Mouse (Mus musculus) cerebellum, postnatal 14 days (tissue): Measurements from ENCODE around the gene Gm44965.
"Not testable (repeated sequence)": the region's sequence is repeated elsewhere in the genome, so short reads cannot be mapped to it uniquely, and the experiment has no call there.

Experiments
- DNase-seq, 2 experiments: peaks; one replicate each; pipeline ENCODE4 v3.0.0; 2021; ENCODE audit warnings: mixed read lengths in 2 of 2

The Gm44965 gene

GRCm38 (mm10) chr6:48581257-48581656 is 12.5 kb upstream of the Gm44965 start:
- DNase-seq, result no peak

GRCm38 (mm10) chr6:48582037-48582436 is 11.7 kb upstream of the Gm44965 start:
- DNase-seq, result peak; percentile 76

GRCm38 (mm10) chr6:48589194-48589750 is 4.5 kb upstream of the Gm44965 start, which contains the start of gene Gm45021:
Gene Gm45021 (plus strand): TSS chr6:48589610.
- no peak for DNase-seq

- DNase-seq, result no peak
Measured at GRCm38 (mm10) chr6:48591221-48591845, 2.4 kb upstream of the Gm44965 start.

- no peak for DNase-seq
Measured at GRCm38 (mm10) chr6:48591871-48592270, 1.9 kb upstream of the Gm44965 start.

GRCm38 (mm10) chr6:48594043-48594738 is 450 bp downstream of the Gm44965 start:
- no peak for DNase-seq

GRCm38 (mm10) chr6:48595278-48595677 is 1.5 kb downstream of the Gm44965 start:
- peak; percentile 34 to 42 for DNase-seq

GRCm38 (mm10) chr6:48596545-48597232 is 2.9 kb downstream of the Gm44965 start:
- DNase-seq, result peak in 1 of 2 experiments; percentile 24

- no peak for DNase-seq
Measured at GRCm38 (mm10) chr6:48597233-48597625, 3.5 kb downstream of the Gm44965 start.

GRCm38 (mm10) chr6:48600594-48600993 is 6.9 kb downstream of the Gm44965 start:
- no peak for DNase-seq

- DNase-seq, result peak; percentile 99
Measured at GRCm38 (mm10) chr6:48601271-48602079, 7.7 kb downstream of the Gm44965 start, which contains the start of gene Zfp775. Gene Zfp775 (plus strand): TSS chr6:48602063.

GRCm38 (mm10) chr6:48602080-48602741 is 8.5 kb downstream of the Gm44965 start:
- DNase-seq, result peak in 1 of 2 experiments; percentile 64

GRCm38 (mm10) chr6:48608124-48608523 is 14.4 kb downstream of the Gm44965 start:
- no peak for DNase-seq

- no peak for DNase-seq
Measured at GRCm38 (mm10) chr6:48609512-48609911, 15.8 kb downstream of the Gm44965 start.

- no peak for DNase-seq
Measured at GRCm38 (mm10) chr6:48610657-48611056, 16.9 kb downstream of the Gm44965 start.

- no peak for DNase-seq
Measured at GRCm38 (mm10) chr6:48613464-48613863, 19.7 kb downstream of the Gm44965 start.

GRCm38 (mm10) chr6:48614756-48615155 is 21.0 kb downstream of the Gm44965 start:
- DNase-seq, result no peak

- no peak for DNase-seq
Measured at GRCm38 (mm10) chr6:48620031-48620430, 26.3 kb downstream of the Gm44965 start.

GRCm38 (mm10) chr6:48622186-48622843 is 28.6 kb downstream of the Gm44965 start:
- not testable (repeated sequence) for DNase-seq

- no peak for DNase-seq
Measured at GRCm38 (mm10) chr6:48623460-48623859, 29.7 kb downstream of the Gm44965 start.

GRCm38 (mm10) chr6:48626464-48626863 is 32.7 kb downstream of the Gm44965 start, which contains the start of gene AI854703:
Gene AI854703 (plus strand): TSS chr6:48626764.
- no peak for DNase-seq
